Mouse (Mus musculus) liver, embryonic 14.5 days (tissue): ENCODE data around the gene Dclk2.

Experiments
- CTCF ChIP-seq: IDR thresholded peaks from 2 replicates; pipeline ENCODE4 v1.5.1; 2016; ENCODE audit warnings: antibody characterized with exemption, low read depth, control low read depth
- EP300 ChIP-seq: IDR thresholded peaks from 2 replicates; pipeline ENCODE4 v1.6.1; 2016; ENCODE audit warnings: antibody characterized with exemption, low read depth

- no peak for TF ChIP-seq CTCF
- TF ChIP-seq EP300, result no peak
These were observed 102.6 kb downstream of the Dclk2 start for GRCm38 (mm10) chr3:86818001-86818585.
